18 mouse cellular contexts compared by ENCODE assay signal in the genomic region with DNA sequence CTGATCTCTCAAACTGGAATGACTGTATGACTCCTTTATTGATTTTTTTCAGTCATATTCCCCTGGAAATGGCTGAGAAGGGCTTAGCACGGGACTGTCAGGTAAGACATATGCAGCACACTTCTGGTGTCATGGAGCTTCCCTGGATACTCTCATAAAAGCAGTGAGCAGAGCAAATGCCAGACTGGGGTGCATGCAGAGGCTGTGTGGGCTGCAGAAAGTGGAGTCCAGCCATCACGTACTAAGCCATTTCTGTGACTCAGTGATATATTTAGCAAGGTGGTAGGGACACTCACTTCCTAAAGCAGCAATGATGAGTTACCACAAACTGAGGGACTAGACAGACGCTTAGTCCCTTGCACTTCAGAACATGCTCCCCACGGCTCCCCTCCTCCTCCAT. TPM values are rescaled to one million over a fixed set of nuclear protein-coding genes. Genes with fewer than 3 reads are reported as not detected.
"Had no signal": no experiment of that assay in that cellular context is flagged by ENCODE, and none has a peak within 500 bp of the region (broad histone marks: within the 10 kb centered on the region; RNA-seq: fewer than 3 reads in every experiment).

No protein-coding gene starts in this region.

- DNase-seq: kidney, adult 18-20 months; kidney, adult 9 months; kidney, postnatal 25 days; layer of hippocampus, adult 9-11 months; liver, embryonic 13.5 days; lung, adult 2 months; lung, postnatal 14 days; lung, postnatal 4 days; retina, postnatal 1 day; spleen, adult 18-20 months; thymus, postnatal 25 days had no signal

- ATAC-seq: inflammation-experienced regulatory T-cells, adult 6 months; intestine, embryonic 16.5 days; midbrain, embryonic 13.5 days; midbrain, embryonic 16.5 days had no signal

RNA-seq across cellular contexts. Expression of a gene that starts 9.4 kb away (rescaled TPM):
- total RNA-seq: megakaryocyte progenitor cell, adult 5-6 weeks; megakaryocyte-erythroid progenitor cell, adult 5-6 weeks; neutrophil, adult 5-6 weeks had no signal
